Mouse (Mus musculus): ENCODE data around the gene Iqcb1.

Iqcb1 gene

DNA sequence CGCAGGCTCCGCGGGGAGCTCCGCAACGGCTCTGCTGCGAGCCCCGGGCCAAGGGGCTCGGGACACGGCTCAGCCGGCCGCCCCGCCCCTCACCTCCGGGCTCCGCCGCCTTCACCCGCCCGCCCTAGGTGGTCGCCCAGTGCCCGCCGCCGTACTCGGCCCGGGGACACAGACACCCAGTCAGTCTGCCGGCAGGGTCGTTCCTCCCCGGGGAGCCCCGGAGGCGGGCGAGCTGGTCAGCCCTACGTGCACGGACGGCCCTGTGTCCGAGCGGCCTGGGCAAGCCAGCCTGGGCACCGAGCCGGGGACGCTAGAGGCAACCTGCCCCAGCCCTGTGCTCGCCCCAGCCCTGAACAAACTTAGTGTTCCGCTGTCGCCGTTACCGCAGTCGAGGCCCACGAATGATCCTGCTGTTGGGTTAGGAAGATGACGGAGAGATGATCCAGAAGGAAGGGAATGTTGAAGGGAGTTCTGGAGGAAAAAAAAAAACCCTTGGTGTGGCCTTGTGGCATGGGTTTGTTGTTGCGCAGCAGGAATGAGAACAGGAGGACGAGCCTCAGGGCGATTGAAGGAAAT lies 47.2 kb downstream of the Iqcb1 start:
- DNase-seq (ENCODE audit: low read depth) = peak; percentile 57

DNA sequence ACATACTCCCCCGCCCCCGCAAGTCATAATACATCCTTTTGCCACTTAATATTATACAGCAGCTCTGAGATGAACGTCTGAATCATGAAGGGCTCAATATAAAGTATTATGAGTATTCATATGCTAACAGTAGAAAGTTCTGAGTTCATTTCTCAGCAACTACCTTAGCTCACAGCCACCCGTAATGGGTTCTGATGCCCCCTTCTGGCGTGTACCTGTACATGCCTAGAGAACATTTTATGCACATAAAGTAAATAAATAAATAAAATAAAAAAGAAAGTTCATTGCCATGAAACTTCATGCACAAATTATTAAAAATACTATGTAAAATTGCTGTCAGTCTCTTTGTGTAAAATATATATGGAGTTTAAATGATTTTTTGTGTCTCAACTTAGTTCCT lies 49.1 kb downstream of the Iqcb1 start:
- DNase-seq (ENCODE audit: low read depth) = peak; percentile 34

DNA sequence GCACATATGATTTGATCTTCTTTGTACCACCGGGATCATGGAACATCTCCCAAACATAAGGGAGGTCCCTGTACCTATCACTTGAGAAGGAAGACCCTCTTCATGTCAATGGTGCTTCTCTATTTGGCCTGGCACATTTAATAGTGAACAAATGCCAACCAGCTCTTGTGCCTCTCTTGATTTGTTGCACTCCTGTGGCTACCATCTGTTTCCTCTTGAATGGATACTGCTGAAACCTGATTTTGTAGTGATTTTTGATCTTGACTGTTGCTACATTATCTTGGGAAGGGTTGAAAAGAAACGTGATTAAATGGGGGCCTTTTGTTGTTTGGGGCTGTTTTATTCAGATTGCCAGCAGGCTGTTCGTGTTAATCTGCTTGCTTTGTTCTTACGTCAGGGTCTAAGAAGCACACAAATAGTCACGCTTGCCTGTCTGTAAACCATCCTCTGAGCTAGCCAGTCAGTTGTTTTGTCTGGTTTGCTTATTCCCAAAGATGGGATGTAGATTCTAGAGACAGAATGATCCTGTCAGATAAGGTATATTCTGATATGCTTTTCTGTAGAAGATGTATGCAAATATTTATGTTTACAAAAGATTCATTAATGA lies 54.7 kb downstream of the Iqcb1 start:
- no peak for DNase-seq (ENCODE audit: low read depth)

DNA sequence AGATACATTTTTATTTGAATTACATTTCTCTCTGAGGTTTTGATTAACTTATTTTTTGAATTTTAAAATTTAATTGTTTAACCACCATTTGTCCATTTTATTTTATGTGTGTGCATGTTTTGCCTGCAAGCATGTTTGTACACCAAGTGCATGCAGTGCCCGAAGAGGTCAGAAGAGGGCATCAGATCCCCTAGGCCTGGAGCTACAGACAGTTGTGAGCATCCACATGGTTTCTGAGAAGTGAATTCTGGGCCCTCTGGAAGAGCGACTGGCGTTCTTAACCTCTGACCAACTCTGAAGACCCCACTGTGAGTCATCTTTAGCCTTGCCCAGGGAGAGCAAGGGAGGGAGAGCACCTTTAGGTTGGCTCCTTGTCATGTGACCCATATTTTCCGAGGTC lies 56.7 kb downstream of the Iqcb1 start:
- peak; percentile 25 for DNase-seq (ENCODE audit: low read depth)

DNA sequence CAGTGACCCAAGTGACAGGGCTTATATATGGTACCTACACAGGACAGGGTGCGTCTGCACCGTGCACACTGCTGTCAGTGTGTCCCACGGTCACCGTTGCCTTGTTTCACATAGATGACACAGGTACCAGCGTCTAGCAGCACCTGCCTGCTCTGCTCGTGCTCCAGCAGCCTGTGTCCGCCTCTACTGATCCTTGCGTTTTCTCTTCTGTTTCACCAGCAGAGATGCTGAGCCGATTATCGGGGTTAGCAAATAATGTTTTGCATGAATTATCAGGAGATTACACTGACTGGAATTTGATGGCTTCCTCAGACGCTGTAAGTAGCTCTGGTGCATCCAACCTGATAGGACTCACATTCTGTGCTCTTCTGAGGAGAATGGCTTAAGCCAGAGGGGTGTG lies 57.7 kb downstream of the Iqcb1 start:
- no peak for DNase-seq (ENCODE audit: low read depth)

DNA sequence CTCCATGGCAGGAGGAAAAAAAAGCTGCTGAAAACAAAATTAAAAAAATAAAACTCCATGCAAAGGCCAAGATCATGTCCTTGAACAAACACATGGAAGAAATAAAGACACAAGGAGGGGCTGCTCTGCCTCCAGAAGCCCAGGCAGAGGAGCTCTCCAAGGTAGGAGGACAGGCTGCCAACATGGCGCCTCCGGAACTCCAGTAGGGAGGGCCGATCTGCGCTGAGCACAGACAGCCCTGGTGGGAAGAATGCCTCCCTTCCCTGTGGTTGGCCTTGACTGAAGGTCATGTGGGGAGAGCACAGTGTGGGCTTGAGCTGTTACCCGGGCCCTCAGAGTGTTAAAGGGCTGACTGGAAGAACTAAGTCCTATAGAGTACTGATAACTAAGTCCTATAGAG lies 59.4 kb downstream of the Iqcb1 start:
- peak; percentile 8 for DNase-seq (ENCODE audit: low read depth)

DNA sequence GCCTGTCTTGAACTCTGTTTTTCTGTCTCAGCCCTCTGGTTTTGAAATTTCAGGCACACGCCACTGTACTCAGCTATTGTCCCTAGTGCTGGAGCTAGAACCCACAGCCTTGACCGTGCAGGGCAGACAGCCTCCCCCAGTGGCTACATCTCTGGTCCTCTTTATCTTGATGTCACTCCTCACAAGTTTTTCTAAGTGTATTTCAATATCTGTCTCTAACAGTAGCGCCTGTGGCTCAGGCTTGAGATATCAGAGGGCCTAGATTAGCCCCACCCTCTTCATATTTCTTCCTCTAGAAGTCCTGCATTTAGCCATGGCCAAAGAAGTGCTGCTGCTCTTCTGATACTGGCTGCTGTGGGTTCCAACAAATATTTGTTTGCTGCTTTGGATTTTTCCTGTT lies 62.4 kb downstream of the Iqcb1 start:
- no peak for DNase-seq (ENCODE audit: low read depth)

DNA sequence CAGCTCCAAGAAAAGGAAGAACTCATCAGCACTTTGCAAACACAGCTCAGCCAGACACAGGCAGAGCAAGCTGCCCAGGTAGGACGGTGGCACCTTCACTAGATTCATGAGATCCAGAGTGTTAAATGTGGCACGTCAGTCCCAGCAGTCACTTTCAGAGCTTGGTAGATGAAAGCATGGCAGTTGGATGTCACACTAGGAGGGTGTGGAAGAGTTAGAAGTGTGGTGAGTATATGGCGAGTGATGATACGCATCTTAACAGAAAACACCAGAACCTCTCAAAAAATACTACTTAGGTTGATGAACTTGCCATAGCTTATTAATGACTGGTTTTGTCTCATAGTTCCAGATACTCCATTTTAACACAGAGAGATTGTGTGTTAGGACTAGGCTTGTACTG lies 63.2 kb downstream of the Iqcb1 start:
- DNase-seq (ENCODE audit: low read depth) = no peak

DNA sequence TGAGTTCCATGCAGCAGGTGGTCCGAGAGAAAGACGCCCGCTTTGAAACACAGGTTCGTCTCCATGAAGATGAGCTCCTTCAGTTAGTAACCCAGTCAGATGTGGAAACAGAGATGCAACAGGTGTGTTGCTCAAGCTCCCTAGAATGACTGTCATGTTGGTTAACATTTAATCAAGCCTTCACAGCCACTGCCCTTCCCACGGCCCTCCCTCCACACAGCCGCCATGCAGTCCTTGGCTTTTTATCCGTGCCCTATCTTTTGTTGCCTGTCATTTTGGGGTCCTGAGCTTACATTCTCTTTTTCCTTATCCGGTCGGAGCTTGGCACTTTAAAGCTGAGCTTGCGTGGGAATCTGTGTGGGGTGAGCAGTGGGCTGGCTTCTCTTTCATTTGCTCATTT lies 65.1 kb downstream of the Iqcb1 start:
- no peak for DNase-seq (ENCODE audit: low read depth)

DNA sequence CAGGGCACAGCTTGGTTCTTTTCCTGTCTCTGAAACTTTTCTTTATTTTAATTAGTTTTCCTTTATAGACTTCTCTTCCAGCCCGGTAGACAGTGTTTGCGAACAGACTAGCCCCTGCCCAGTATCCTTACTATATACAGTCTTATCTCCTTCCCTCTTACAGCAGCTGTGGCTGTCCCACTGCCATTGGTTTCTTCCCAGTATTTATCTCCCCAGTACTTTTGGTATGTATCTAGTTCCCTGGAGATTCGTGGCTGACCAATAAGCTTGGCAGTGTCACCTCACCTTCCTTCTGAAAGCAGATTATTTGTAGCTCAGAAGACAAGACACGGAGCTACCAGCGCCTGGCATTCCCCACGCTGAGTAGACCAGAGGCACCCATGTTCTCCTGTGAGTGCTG lies 68.5 kb downstream of the Iqcb1 start:
- no peak for DNase-seq (ENCODE audit: low read depth)

DNA sequence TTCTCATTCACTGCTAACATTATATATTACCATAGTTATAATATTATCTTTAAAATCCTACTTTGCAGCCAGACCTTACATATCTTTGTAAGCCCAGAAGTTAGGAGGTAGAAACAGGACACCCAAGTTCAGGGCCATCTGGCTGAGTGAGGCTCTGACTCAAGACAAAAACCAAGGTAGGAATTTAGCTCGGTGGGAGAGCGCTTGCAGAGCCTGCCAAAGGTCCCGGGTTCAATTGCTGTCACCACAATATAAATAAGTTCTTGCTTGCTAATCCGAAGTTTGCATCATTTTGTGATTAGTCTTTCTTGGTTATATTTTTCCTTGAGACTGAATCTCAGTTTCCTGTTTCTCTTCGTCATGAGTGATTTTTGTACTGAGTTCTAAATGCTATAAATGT lies 75.0 kb downstream of the Iqcb1 start:
- DNase-seq (ENCODE audit: low read depth) = no peak

DNA sequence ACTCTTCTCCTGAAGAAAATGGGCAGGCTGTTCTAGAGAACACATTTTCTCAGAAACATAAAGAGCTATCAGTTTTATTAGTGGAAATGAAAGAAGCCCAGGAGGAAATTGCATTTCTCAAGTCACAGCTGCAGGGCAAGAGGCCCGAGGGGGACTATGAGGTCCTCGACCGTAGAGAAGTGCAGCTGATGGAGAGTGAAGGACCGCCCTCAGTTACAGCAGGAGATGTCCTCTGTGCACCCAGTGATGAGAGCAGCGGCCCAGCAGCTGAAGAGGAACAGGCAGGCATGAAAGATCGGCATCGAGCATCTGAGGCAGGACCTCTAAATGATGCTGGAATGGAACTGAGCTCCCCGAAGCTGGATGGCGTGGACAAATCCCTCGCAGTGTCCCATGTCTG lies 83.7 kb downstream of the Iqcb1 start:
- DNase-seq (ENCODE audit: low read depth) = no peak

DNA sequence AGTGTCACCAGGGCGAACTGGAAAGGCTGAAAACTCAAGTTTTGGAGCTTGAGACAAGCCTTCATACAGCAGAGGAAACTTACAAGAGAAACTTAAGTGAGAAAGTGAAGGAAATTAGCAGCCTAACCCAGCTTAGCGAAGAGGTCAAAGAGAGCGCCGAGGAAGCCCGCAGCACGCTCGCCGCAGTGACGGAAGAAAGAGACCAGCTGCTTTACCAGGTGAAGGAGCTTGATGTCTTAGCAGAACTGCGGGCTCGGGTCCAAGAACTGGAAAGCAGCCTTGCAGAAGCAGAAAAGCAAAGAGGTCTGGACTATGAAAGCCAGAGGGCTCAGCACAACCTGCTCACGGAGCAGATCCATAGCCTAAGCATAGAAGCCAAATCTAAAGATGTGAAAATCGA lies 84.1 kb downstream of the Iqcb1 start:
- DNase-seq (ENCODE audit: low read depth) = no peak

DNA sequence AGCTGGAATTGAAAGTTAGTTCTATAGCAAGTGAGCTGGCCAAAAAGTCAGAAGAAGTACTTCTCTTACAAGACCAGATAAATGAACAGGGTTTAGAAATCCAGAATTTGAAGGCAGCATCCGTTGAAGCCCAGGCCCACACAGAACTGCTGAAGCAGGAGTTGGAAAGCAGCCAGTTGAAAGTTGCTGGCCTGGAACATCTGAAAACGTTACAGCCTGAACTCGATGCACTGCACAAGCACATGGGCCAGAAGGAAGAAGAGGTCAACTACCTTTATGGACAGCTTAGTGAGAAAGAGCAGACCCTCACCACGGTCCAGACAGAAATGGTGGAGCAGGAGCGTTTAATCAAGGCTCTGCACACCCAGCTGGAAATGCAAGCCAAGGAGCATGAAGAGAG lies 86.0 kb downstream of the Iqcb1 start:
- no peak for DNase-seq (ENCODE audit: low read depth)

DNA sequence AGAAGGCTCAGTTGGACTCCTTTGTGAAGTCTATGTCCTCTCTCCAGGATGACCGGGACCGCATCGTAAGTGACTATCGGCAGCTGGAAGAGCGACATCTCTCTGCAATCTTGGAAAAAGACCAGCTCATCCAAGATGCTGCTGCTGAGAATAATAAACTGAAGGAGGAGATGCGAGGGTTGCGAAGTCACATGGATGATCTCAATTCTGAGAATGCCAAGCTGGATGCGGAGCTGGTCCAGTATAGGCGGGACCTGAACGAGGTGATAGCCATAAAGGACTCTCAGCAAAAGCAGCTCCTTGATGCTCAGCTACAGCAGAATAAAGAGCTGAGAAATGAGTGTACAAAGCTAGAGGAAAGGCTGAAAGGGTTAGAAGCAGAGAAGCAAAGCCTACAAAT lies 90.3 kb downstream of the Iqcb1 start:
- no peak for DNase-seq (ENCODE audit: low read depth)

DNA sequence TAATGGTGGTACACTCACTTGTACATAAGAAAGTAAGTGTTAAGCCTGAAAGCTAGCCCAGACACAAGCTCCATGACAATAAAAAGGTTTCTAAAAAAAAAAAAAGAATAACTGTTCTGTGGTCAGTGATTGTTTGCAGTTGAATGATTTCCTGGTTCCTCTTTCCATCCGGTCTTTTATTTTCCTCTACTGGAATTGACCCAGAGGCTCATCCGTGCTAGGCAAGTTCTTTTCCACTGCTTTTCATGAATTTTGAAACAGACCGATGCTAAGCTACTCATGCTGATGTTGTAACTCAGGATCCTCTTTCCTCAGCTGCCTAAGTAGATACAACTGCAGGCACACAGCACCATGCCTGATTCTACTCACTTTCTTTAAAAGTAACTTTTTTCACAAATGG lies 92.2 kb downstream of the Iqcb1 start:
- DNase-seq (ENCODE audit: low read depth) = no peak

DNA sequence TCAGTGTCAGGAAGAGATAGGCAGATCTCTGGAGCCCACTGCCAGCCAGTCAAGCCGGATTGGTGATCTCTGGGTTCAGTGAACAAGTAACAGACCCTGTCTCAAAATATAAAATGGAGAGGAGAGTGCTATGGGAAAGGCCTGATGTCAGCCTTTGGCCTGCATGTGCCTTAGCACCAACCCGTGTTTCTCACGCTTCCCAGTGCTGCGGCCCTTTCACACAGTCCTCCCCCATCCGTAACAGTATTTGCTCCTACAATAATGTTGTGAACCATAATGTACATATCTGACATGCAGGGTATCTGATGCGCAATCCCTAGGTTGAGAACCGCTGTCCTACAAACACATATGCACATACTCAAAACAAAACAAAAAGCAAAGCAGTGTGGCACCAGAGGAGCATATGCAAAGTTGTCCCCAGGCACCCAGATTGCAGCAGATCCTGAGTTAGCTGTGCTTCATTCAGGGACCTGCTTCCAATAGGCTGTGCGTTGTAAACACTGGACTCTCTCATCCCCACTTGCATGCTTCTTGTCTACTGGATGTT lies 93.0 kb downstream of the Iqcb1 start:
- no peak for DNase-seq (ENCODE audit: low read depth)

DNA sequence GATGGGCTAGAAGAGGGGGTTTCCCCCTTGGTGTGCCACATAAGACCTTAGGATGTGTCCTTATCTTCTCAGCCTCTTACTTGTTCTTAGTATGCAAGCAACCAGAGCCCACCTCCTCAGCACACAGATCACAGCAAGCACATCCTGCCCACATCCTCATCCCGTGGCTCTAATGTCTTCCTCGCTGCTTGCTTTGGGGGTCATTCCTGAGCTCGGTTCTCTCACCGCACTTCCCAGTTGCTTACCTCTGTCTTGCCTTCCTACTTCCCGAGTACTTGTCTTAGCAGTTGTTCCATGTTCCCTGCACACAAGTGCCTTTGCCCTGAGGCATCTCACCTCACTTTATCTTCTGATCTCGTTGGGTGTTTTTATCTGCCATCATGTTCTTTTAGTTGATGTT lies 93.8 kb downstream of the Iqcb1 start:
- DNase-seq (ENCODE audit: low read depth) = no peak

Data from NIH3T3 (cell line).